Comparison of ENCODE assay signal across 11 mouse cellular contexts in genomic region chr10:87926564-87926963, GRCm38 (mm10).
DNase-seq lines count a peak whose midpoint lies in the region; ATAC-seq and TF ChIP-seq lines count a peak whose summit lies in the region.
"Had no signal": no experiment of that assay in that cellular context is flagged by ENCODE, and none has a peak within 500 bp of the region (broad histone marks: within the 10 kb centered on the region; RNA-seq: fewer than 3 reads in every experiment).

No protein-coding gene starts in this region.

- ATAC-seq in forebrain, embryonic 13.5 days = no peak
- ATAC-seq in forebrain, embryonic 12.5 days (ENCODE audit: low FRiP score) = no peak
- ATAC-seq in liver, embryonic 11.5 days (replicated peaks; ENCODE audit: low FRiP score) = no peak
- ATAC-seq in embryonic facial prominence, embryonic 15.5 days (ENCODE audit: insufficient number of reproducible peaks, low FRiP score, low TSS enrichment, low read depth) = no peak

- peak overlapping the region; percentile 51; the same call in 1 of the 2 replicates for H3K27ac ChIP-seq in forebrain, embryonic 13.5 days
- H3K27ac ChIP-seq in forebrain, embryonic 12.5 days = no peak overlapping the region
- H3K27ac ChIP-seq in liver, adult 2 months (replicated peaks; ENCODE audit: insufficient read depth, low read depth, low read length) = peak overlapping the region; percentile 96
- H3K27ac ChIP-seq in liver, embryonic 11.5 days (ENCODE audit: low read depth, low read length) = no peak overlapping the region
- H3K27ac ChIP-seq in embryonic facial prominence, embryonic 15.5 days (replicated peaks) = peak overlapping the region; percentile 39; the same call in 1 of the 2 replicates
- 0 out of 2 replicates have a peak overlapping the region, but pooled peaks have one; percentile 13 for H3K27ac ChIP-seq in macrophage
- H3K27ac ChIP-seq: limb, embryonic 15.5 days had no signal

- no peak overlapping the region for H3K4me2 ChIP-seq in forebrain, embryonic 13.5 days
- no peak overlapping the region for H3K4me2 ChIP-seq in forebrain, embryonic 12.5 days
- no peak overlapping the region for H3K4me2 ChIP-seq in liver, embryonic 11.5 days
- H3K4me2 ChIP-seq in embryonic facial prominence, embryonic 15.5 days (replicated peaks) = no peak overlapping the region
- H3K4me2 ChIP-seq: limb, embryonic 15.5 days had no signal

- no peaks in the 10 kb centered on the region for H3K36me3 ChIP-seq in forebrain, embryonic 13.5 days (ENCODE audit: poor library complexity, severe bottlenecking)
- H3K36me3 ChIP-seq in forebrain, embryonic 12.5 days (replicated peaks) = no peaks in the 10 kb centered on the region
- peaks cover 64% of the 10 kb centered on the region for H3K36me3 ChIP-seq in liver, adult 2 months (ENCODE audit: control insufficient read depth, insufficient read depth, low read length)
- H3K36me3 ChIP-seq in liver, embryonic 11.5 days (ENCODE audit: control insufficient read depth, insufficient read depth, low read length) = no peaks in the 10 kb centered on the region
- no peaks in the 10 kb centered on the region for H3K36me3 ChIP-seq in embryonic facial prominence, embryonic 15.5 days
- H3K36me3 ChIP-seq in macrophage (ENCODE audit: inconsistent target) = peaks cover 35% of the 10 kb centered on the region
- H3K36me3 ChIP-seq: limb, embryonic 15.5 days had no signal

- peaks cover 16% of the 10 kb centered on the region for H3K4me1 ChIP-seq in forebrain, embryonic 13.5 days
- peaks cover 15% of the 10 kb centered on the region for H3K4me1 ChIP-seq in forebrain, embryonic 12.5 days
- H3K4me1 ChIP-seq in liver, adult 2 months (ENCODE audit: control insufficient read depth, insufficient read depth, low read length) = peaks cover 23% of the 10 kb centered on the region
- H3K4me1 ChIP-seq in liver, embryonic 11.5 days (replicated peaks; ENCODE audit: control insufficient read depth, insufficient read depth, low read length) = no peaks in the 10 kb centered on the region
- H3K4me1 ChIP-seq in embryonic facial prominence, embryonic 15.5 days = peaks cover 12% of the 10 kb centered on the region

- TF ChIP-seq CTCF in liver, adult 2 months (IDR thresholded peaks at IDR 0.05; ENCODE audit: low read depth, low read length) = no peak

- no peak for TF ChIP-seq POLR2A in liver, adult 2 months (IDR thresholded peaks at IDR 0.05; ENCODE audit: extremely low read depth, insufficient read depth, low read length)

- H3K79me2 ChIP-seq in liver, adult 2 months (ENCODE audit: control insufficient read depth, insufficient read depth, low read length) = no peaks in the 10 kb centered on the region; the same call in 1 of the 2 replicates
- H3K79me2 ChIP-seq in macrophage (ENCODE audit: inconsistent target) = no peaks in the 10 kb centered on the region

- no peak overlapping the region for H3K4me3 ChIP-seq in forebrain, embryonic 13.5 days
- no peak overlapping the region for H3K4me3 ChIP-seq in forebrain, embryonic 12.5 days (replicated peaks)
- H3K4me3 ChIP-seq in liver, adult 2 months (ENCODE audit: insufficient read depth, low read depth, low read length) = no peak overlapping the region
- no peak overlapping the region for H3K4me3 ChIP-seq in liver, embryonic 11.5 days (ENCODE audit: low read depth, low read length)
- H3K4me3 ChIP-seq in embryonic facial prominence, embryonic 15.5 days (replicated peaks) = no peak overlapping the region
- H3K4me3 ChIP-seq in macrophage (ENCODE audit: inconsistent target) = no peak overlapping the region
- H3K4me3 ChIP-seq: limb, embryonic 15.5 days had no signal

- 27% methylated on average over 8 of the region's 8 CpGs for WGBS in forebrain, embryonic 13.5 days
- 37% methylated on average over 8 of the region's 8 CpGs for WGBS in forebrain, embryonic 12.5 days
- WGBS in liver, adult 2 months = 30% methylated on average over 8 of the region's 8 CpGs
- WGBS in liver, embryonic 11.5 days = 70% methylated on average over 8 of the region's 8 CpGs
- 55% methylated on average over 8 of the region's 8 CpGs for WGBS in embryonic facial prominence, embryonic 15.5 days
- 98% methylated on average over 8 of the region's 8 CpGs for WGBS in macrophage (ENCODE audit: missing documents)

- no peaks in the 10 kb centered on the region for H3K9me3 ChIP-seq in forebrain, embryonic 13.5 days (replicated peaks)
- H3K9me3 ChIP-seq in forebrain, embryonic 12.5 days = no peaks in the 10 kb centered on the region
- H3K9me3 ChIP-seq in liver, embryonic 11.5 days (ENCODE audit: control insufficient read depth, low read length) = no peaks in the 10 kb centered on the region
- H3K9me3 ChIP-seq in embryonic facial prominence, embryonic 15.5 days (replicated peaks) = no peaks in the 10 kb centered on the region
- H3K9me3 ChIP-seq: limb, embryonic 15.5 days had no signal

- H3K9ac ChIP-seq in forebrain, embryonic 13.5 days = no peak overlapping the region
- no peak overlapping the region for H3K9ac ChIP-seq in forebrain, embryonic 12.5 days
- peak overlapping the region; percentile 69; the same call in 1 of the 2 replicates for H3K9ac ChIP-seq in liver, adult 2 months (ENCODE audit: low read depth, low read length)
- no peak overlapping the region for H3K9ac ChIP-seq in liver, embryonic 11.5 days (ENCODE audit: low read depth, low read length)
- no peak overlapping the region for H3K9ac ChIP-seq in embryonic facial prominence, embryonic 15.5 days
- H3K9ac ChIP-seq: limb, embryonic 15.5 days had no signal

- no peak for DNase-seq in liver, adult 2 months (ENCODE audit: extremely low read depth, low read depth, low spot score)
- no peak for DNase-seq in liver, embryonic 11.5 days (ENCODE audit: low spot score)
- DNase-seq in neural tube, embryonic 10.5 days (ENCODE audit: extremely low spot score, low spot score) = no peak
- DNase-seq in frontal cortex, postnatal 14 days (ENCODE audit: low spot score in 2 of 2) = no peak
- DNase-seq: B cell, adult 2 months; cerebellum, adult 11-12 months had no signal

- 0 out of 2 replicates have a peak, but pooled peaks cover 10% of the 10 kb centered on the region for H3K27me3 ChIP-seq in forebrain, embryonic 13.5 days
- no peaks in the 10 kb centered on the region for H3K27me3 ChIP-seq in forebrain, embryonic 12.5 days
- H3K27me3 ChIP-seq in liver, adult 2 months (ENCODE audit: control insufficient read depth, insufficient read depth, low read length) = no peaks in the 10 kb centered on the region
- H3K27me3 ChIP-seq in liver, embryonic 11.5 days (replicated peaks; ENCODE audit: control insufficient read depth, insufficient read depth, low read length) = no peaks in the 10 kb centered on the region
- no peaks in the 10 kb centered on the region for H3K27me3 ChIP-seq in embryonic facial prominence, embryonic 15.5 days
- H3K27me3 ChIP-seq: limb, embryonic 15.5 days had no signal

Comparison
In these comparisons a context has a peak if more than half of its experiments do, and no peak if none do; other contexts are left out.
1. H3K27ac ChIP-seq: peak in forebrain, embryonic 13.5 days (single experiment), liver, adult 2 months (single experiment), embryonic facial prominence, embryonic 15.5 days (single experiment) and macrophage (single experiment); none in forebrain, embryonic 12.5 days (single experiment) and liver, embryonic 11.5 days (single experiment).